Mouse (Mus musculus): ENCODE measurements around the gene Cul4a. TPM values are rescaled to one million over a fixed set of nuclear protein-coding genes. Genes with fewer than 3 reads are reported as not detected.
A peak's percentile ranks its signal among the peaks of the same experiment; 100 is the strongest.

The Cul4a gene
- total and polyA plus RNA-seq, 2 experiments from 2014 or later = 57.9 to 127 TPM

DNA sequence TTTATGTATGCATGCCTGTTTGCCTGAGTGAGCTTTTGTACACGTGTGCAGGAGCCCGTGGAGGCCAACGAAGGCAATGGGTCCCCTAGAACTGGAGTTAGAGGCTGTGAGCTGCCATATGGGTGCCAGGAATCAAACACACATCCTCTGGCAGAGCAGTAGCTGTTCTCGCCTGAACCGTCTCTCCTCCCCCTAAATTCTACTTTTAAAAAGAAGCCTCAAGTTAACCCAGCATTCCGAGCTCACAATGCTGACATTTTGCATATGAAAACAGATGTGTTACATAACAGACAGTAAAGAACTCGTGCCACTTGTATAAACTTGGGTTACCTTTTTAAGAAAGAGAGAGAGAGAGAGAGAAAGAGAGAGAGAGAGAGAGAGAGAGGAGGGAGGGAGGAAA lies 27.9 kb upstream of the Cul4a start:
- DNase-seq (ENCODE audit: low spot score) (no peak), ATAC-seq (no peak)
- Histone ChIP-seq H3K9ac (replicated peaks; ENCODE audit: low read length) (no peak overlapping the region), H3K4me3 (ENCODE audit: low read length) (no peak overlapping the region), H3K4me2 (ENCODE audit: low read depth, low read length) (no peak overlapping the region), H3K36me3 (ENCODE audit: insufficient read depth, low read length) (peaks cover 81% of the 10 kb centered on the region), H3K27me3 (ENCODE audit: insufficient read depth, low read length) (no peaks in the 10 kb centered on the region), H3K9me3 (ENCODE audit: low read length) (no peaks in the 10 kb centered on the region), H3K4me1 (ENCODE audit: insufficient read depth, low read length) (no peaks in the 10 kb centered on the region), H3K27ac (no peak overlapping the region)
- 86% methylated on average over 7 of the region's 7 CpGs for WGBS
- TF ChIP-seq CTCF (IDR thresholded peaks at IDR 0.05; ENCODE audit: low read depth) = no peak

GRCm38 (mm10) chr8:13104691-13105086 lies 732 bp upstream of the Cul4a start:
- Histone ChIP-seq H3K9ac (replicated peaks; ENCODE audit: low read length) (peak overlapping the region; percentile 79), H3K4me1 (ENCODE audit: insufficient read depth, low read length) (peaks cover 7% of the 10 kb centered on the region), H3K27me3 (ENCODE audit: insufficient read depth, low read length) (no peaks in the 10 kb centered on the region), H3K36me3 (ENCODE audit: insufficient read depth, low read length) (0 out of 2 replicates have a peak, but pooled peaks cover 2% of the 10 kb centered on the region), H3K27ac (peak overlapping the region; percentile 92), H3K4me2 (ENCODE audit: low read depth, low read length) (peak overlapping the region; percentile 97), H3K4me3 (ENCODE audit: low read length) (peak overlapping the region; percentile 78), H3K9me3 (ENCODE audit: low read length) (no peaks in the 10 kb centered on the region)
- DNase-seq (ENCODE audit: low spot score) (peak; percentile 95), ATAC-seq (peak; percentile 85)
- under 1% methylated on average over 44 of the region's 45 CpGs for WGBS
- TF ChIP-seq CTCF (IDR thresholded peaks at IDR 0.05; ENCODE audit: low read depth) = no peak

- DNase-seq (ENCODE audit: low spot score) (peak; percentile 42), ATAC-seq (peak; percentile 41)
- Histone ChIP-seq H3K4me1 (ENCODE audit: insufficient read depth, low read length) (peaks cover 7% of the 10 kb centered on the region), H3K27me3 (ENCODE audit: insufficient read depth, low read length) (no peaks in the 10 kb centered on the region), H3K36me3 (ENCODE audit: insufficient read depth, low read length) (no peaks in the 10 kb centered on the region), H3K4me2 (ENCODE audit: low read depth, low read length) (peak overlapping the region; percentile 97), H3K9me3 (ENCODE audit: low read length) (no peaks in the 10 kb centered on the region), H3K27ac (peak overlapping the region; percentile 90), H3K4me3 (ENCODE audit: low read length) (peak overlapping the region; percentile 78), H3K9ac (replicated peaks; ENCODE audit: low read length) (peak overlapping the region; percentile 86)
- TF ChIP-seq CTCF (IDR thresholded peaks at IDR 0.05; ENCODE audit: low read depth) = no peak
- 0% methylated on average over 49 of the region's 63 CpGs for whole genome bisulfite sequencing
Observed at GRCm38 (mm10) chr8:13105908-13106551, 609 bp downstream of the Cul4a start.

GRCm38 (mm10) chr8:13107990-13108638 lies 2.7 kb downstream of the Cul4a start:
- H3K36me3 ChIP-seq (ENCODE audit: insufficient read depth, low read length) = no peaks in the 10 kb centered on the region
- ATAC-seq (no peak), DNase-seq (ENCODE audit: low spot score) (no peak)
- no peak overlapping the region for H3K9ac ChIP-seq (replicated peaks; ENCODE audit: low read length)
- no peak overlapping the region for H3K4me3 ChIP-seq (ENCODE audit: low read length)
- TF ChIP-seq CTCF (IDR thresholded peaks at IDR 0.05; ENCODE audit: low read depth) = no peak
- H3K27me3 ChIP-seq (ENCODE audit: insufficient read depth, low read length) = no peaks in the 10 kb centered on the region
- no peaks in the 10 kb centered on the region for H3K9me3 ChIP-seq (ENCODE audit: low read length)
- H3K4me2 ChIP-seq (ENCODE audit: low read depth, low read length) = no peak overlapping the region
- peaks cover 13% of the 10 kb centered on the region for H3K4me1 ChIP-seq (ENCODE audit: insufficient read depth, low read length)
- H3K27ac ChIP-seq = no peak overlapping the region
- 91% methylated on average over 13 of the region's 13 CpGs for WGBS

- ATAC-seq (no peak), DNase-seq (ENCODE audit: low spot score) (no peak)
- Histone ChIP-seq H3K9ac (replicated peaks; ENCODE audit: low read length) (no peak overlapping the region), H3K36me3 (ENCODE audit: insufficient read depth, low read length) (no peaks in the 10 kb centered on the region), H3K27ac (no peak overlapping the region), H3K4me1 (ENCODE audit: insufficient read depth, low read length) (peaks cover 9% of the 10 kb centered on the region), H3K4me3 (ENCODE audit: low read length) (no peak overlapping the region), H3K27me3 (ENCODE audit: insufficient read depth, low read length) (no peaks in the 10 kb centered on the region), H3K9me3 (ENCODE audit: low read length) (no peaks in the 10 kb centered on the region), H3K4me2 (ENCODE audit: low read depth, low read length) (no peak overlapping the region)
- no peak for TF ChIP-seq CTCF (IDR thresholded peaks at IDR 0.05; ENCODE audit: low read depth)
- WGBS = 86% methylated on average over 8 of the region's 8 CpGs
Observed at GRCm38 (mm10) chr8:13108967-13109366, 3.5 kb downstream of the Cul4a start.

- H3K4me3 ChIP-seq (ENCODE audit: low read length) = no peak overlapping the region
- no peak overlapping the region for H3K9ac ChIP-seq (replicated peaks; ENCODE audit: low read length)
- no peak for DNase-seq (ENCODE audit: low spot score)
- TF ChIP-seq CTCF (IDR thresholded peaks at IDR 0.05; ENCODE audit: low read depth) = no peak
- no peak for ATAC-seq
- H3K27ac ChIP-seq = no peak overlapping the region
- no peaks in the 10 kb centered on the region for H3K36me3 ChIP-seq (ENCODE audit: insufficient read depth, low read length)
- H3K27me3 ChIP-seq (ENCODE audit: insufficient read depth, low read length) = no peaks in the 10 kb centered on the region
- WGBS = 58% methylated on average over 1 of the region's 1 CpGs
- H3K4me2 ChIP-seq (ENCODE audit: low read depth, low read length) = no peak overlapping the region
- H3K9me3 ChIP-seq (ENCODE audit: low read length) = no peaks in the 10 kb centered on the region
- H3K4me1 ChIP-seq (ENCODE audit: insufficient read depth, low read length) = peaks cover 7% of the 10 kb centered on the region; the same call in 1 of the 2 replicates
Observed at GRCm38 (mm10) chr8:13109416-13109960, 4.1 kb downstream of the Cul4a start.

All from hindbrain, postnatal 0 days (tissue).